Mouse (Mus musculus) right cerebral cortex, postnatal 36 days (tissue): ENCODE measurements around the gene St6galnac4.
A peak's percentile ranks its signal among the peaks of the same experiment; 100 is the strongest.

Experiments
- DNase-seq, 2 experiments: peaks; one replicate each; pipeline ENCODE4 v3.0.0; 2022; ENCODE audit warnings: low spot score in 2 of 2, mixed read lengths in 1 of 2

The St6galnac4 gene

GRCm38 (mm10) chr2:32586871-32587351 lies at the start of gene St6galnac4:
Gene St6galnac4, plus strand, starts transcription at chr2:32587095.
- peak; percentile 87 to 89 for DNase-seq

- no peak for DNase-seq
Observed at GRCm38 (mm10) chr2:32537360-32537905, 49.5 kb upstream of the St6galnac4 start.

GRCm38 (mm10) chr2:32537941-32538340 lies 49.0 kb upstream of the St6galnac4 start:
- no peak for DNase-seq

GRCm38 (mm10) chr2:32538461-32538860 lies 48.4 kb upstream of the St6galnac4 start:
- no peak for DNase-seq

GRCm38 (mm10) chr2:32539452-32539981 lies 47.4 kb upstream of the St6galnac4 start:
- no peak for DNase-seq

- DNase-seq = no peak
Observed at GRCm38 (mm10) chr2:32541333-32541908, 45.5 kb upstream of the St6galnac4 start.

GRCm38 (mm10) chr2:32541986-32542573 lies 44.8 kb upstream of the St6galnac4 start:
- DNase-seq = no peak

- DNase-seq = no peak
Observed at GRCm38 (mm10) chr2:32543031-32543449, 43.9 kb upstream of the St6galnac4 start.

GRCm38 (mm10) chr2:32546951-32547350 lies 39.9 kb upstream of the St6galnac4 start:
- DNase-seq = no peak

- no peak for DNase-seq
Observed at GRCm38 (mm10) chr2:32547380-32547779, 39.5 kb upstream of the St6galnac4 start.

- DNase-seq = no peak
Observed at GRCm38 (mm10) chr2:32547964-32548739, 38.7 kb upstream of the St6galnac4 start.

- DNase-seq = no peak
Observed at GRCm38 (mm10) chr2:32549171-32549570, 37.7 kb upstream of the St6galnac4 start.

- no peak for DNase-seq
Observed at GRCm38 (mm10) chr2:32549764-32550163, 37.1 kb upstream of the St6galnac4 start.

GRCm38 (mm10) chr2:32551236-32551635 lies 35.7 kb upstream of the St6galnac4 start:
- no peak for DNase-seq

GRCm38 (mm10) chr2:32553592-32554148 lies 33.2 kb upstream of the St6galnac4 start:
- no peak for DNase-seq

- DNase-seq = no peak
Observed at GRCm38 (mm10) chr2:32555484-32555883, 31.4 kb upstream of the St6galnac4 start.

GRCm38 (mm10) chr2:32556019-32556418 lies 30.9 kb upstream of the St6galnac4 start:
- DNase-seq = no peak

GRCm38 (mm10) chr2:32559570-32559969 lies 27.3 kb upstream of the St6galnac4 start:
- no peak for DNase-seq

- DNase-seq = no peak
Observed at GRCm38 (mm10) chr2:32566536-32567063, 20.3 kb upstream of the St6galnac4 start.

- DNase-seq = no peak
Observed at GRCm38 (mm10) chr2:32568149-32568548, 18.7 kb upstream of the St6galnac4 start.

- no peak for DNase-seq
Observed at GRCm38 (mm10) chr2:32568941-32569340, 18.0 kb upstream of the St6galnac4 start.
